Mouse (Mus musculus) stomach, postnatal 0 days (tissue): ENCODE data around the gene Rcan2. TPM values are rescaled to one million over a fixed set of nuclear protein-coding genes. Genes with fewer than 3 reads are reported as not detected.
A peak's percentile ranks its signal among the peaks of the same experiment; 100 is the strongest.

Experiments
- ATAC-seq: fragments of 200-750 bp; cut with Nextera tagmentation; 2 replicates; pipeline ENCODE4 v1.8.0; 2017; ENCODE audit not compliant: low FRiP score, low TSS enrichment
- DNase-seq: peaks from one replicate; pipeline ENCODE4 v3.0.0-alpha.2; 2016; ENCODE audit warnings: low spot score
- H3K27ac ChIP-seq: fragments of 300-500 bp; sonication (generic); replicated peaks from 2 replicates; pipeline ENCODE4 v1.5.1; 2014; ENCODE audit warnings: mild to moderate bottlenecking, control low read depth
- H3K27me3 ChIP-seq: fragments of 300-500 bp; sonication (generic); 2 replicates; pipeline ENCODE4 v1.6.1; 2014; ENCODE audit warnings: low read length; ENCODE audit not compliant: control insufficient read depth, insufficient read depth
- H3K36me3 ChIP-seq: fragments of 300-500 bp; sonication (generic); 2 replicates; pipeline ENCODE4 v1.6.1; 2014; ENCODE audit warnings: low read length, mixed read lengths; ENCODE audit not compliant: control insufficient read depth, insufficient read depth
- H3K4me1 ChIP-seq: fragments of 300-500 bp; sonication (generic); replicated peaks from 2 replicates; pipeline ENCODE4 v1.6.1; 2014; ENCODE audit warnings: antibody characterized with exemption; ENCODE audit not compliant: control insufficient read depth, insufficient read depth
- H3K4me2 ChIP-seq: fragments of 300-500 bp; sonication (generic); replicated peaks from 2 replicates; pipeline ENCODE4 v1.6.1; 2014; ENCODE audit warnings: low read depth, mild to moderate bottlenecking, control low read depth, moderate library complexity
- H3K4me3 ChIP-seq: fragments of 300-500 bp; sonication (generic); 2 replicates; pipeline ENCODE4 v1.5.1; 2014; ENCODE audit warnings: low read depth, low read length, control low read depth
- H3K9ac ChIP-seq: fragments of 300-500 bp; sonication (generic); 2 replicates; pipeline ENCODE4 v1.6.1; 2014; ENCODE audit warnings: mild to moderate bottlenecking, low read length, control low read depth, mixed read lengths
- H3K9me3 ChIP-seq: fragments of 300-500 bp; sonication (generic); 2 replicates; pipeline ENCODE4 v1.6.1; 2016; ENCODE audit warnings: low read length; ENCODE audit not compliant: control insufficient read depth
- CTCF ChIP-seq: IDR thresholded peaks from 2 replicates; pipeline ENCODE4 v1.5.1; 2016; ENCODE audit warnings: antibody characterized with exemption, low read depth, mild to moderate bottlenecking, moderate library complexity
- EP300 ChIP-seq: optimal IDR thresholded peaks from 2 replicates; pipeline ENCODE3; 2016; ENCODE audit warnings: antibody characterized with exemption
- WGBS: fragments of 180-500 bp; shearing (Covaris S2); extraction: QIAGEN DNeasy Blood & Tissue Kit; methylation state at CpG from one replicate; pipeline ENCODE4 v1.1.7; 2014; 5-methylcytosine and 5-hydroxymethylcytosine counted together
- polyA plus RNA-seq: library from polyadenylated mRNA; unstranded; fragments of >200 nt; fragmentation: Nextera tagmentation; extraction: Ambion mirVana; gene quantifications from 2 replicates; pipeline ENCODE4 v1.2.1, GENCODE M21; 2015

Gene Rcan2
- polyA plus RNA-seq, 1 experiment from 2014 or later, result 11.0 TPM

- no peak overlapping the region for H3K9ac ChIP-seq
These were observed 54.9 kb downstream of the Rcan2 start for GRCm38 (mm10) chr17:43856081-43856480.

GRCm38 (mm10) chr17:43868808-43869207 is 67.7 kb downstream of the Rcan2 start:
- DNase-seq, result no peak
- H3K27ac ChIP-seq, result no peak overlapping the region
- TF ChIP-seq EP300 (no peak), CTCF (peak; percentile 46)
- H3K4me2 ChIP-seq, result no peak overlapping the region
- no peak overlapping the region for H3K4me3 ChIP-seq
- no peaks in the 10 kb centered on the region for H3K9me3 ChIP-seq
- H3K4me1 ChIP-seq, result no peaks in the 10 kb centered on the region
- H3K36me3 ChIP-seq, result no peaks in the 10 kb centered on the region
- no peak for ATAC-seq
- H3K27me3 ChIP-seq, result no peaks in the 10 kb centered on the region
- 86% methylated on average over 9 of the region's 9 CpGs for WGBS
- no peak overlapping the region for H3K9ac ChIP-seq

More at GRCm38 (mm10) chr17:43856081-43856480, 54.9 kb downstream of the Rcan2 start:
- H3K4me3 ChIP-seq, result no peak overlapping the region
- TF ChIP-seq EP300, result no peak
- no peak for TF ChIP-seq CTCF
- H3K9me3 ChIP-seq, result no peaks in the 10 kb centered on the region
- no peaks in the 10 kb centered on the region for H3K36me3 ChIP-seq
- H3K4me1 ChIP-seq, result no peaks in the 10 kb centered on the region
- H3K27ac ChIP-seq, result no peak overlapping the region
- DNase-seq (no peak), ATAC-seq (no peak)
- H3K4me2 ChIP-seq, result no peak overlapping the region
- 50% methylated on average over 4 of the region's 4 CpGs for WGBS
- no peaks in the 10 kb centered on the region for H3K27me3 ChIP-seq

GRCm38 (mm10) chr17:43869677-43870076 is 68.5 kb downstream of the Rcan2 start:
- Histone ChIP-seq H3K36me3 (no peaks in the 10 kb centered on the region), H3K9ac (no peak overlapping the region), H3K4me1 (no peaks in the 10 kb centered on the region), H3K4me2 (no peak overlapping the region), H3K27ac (no peak overlapping the region), H3K27me3 (no peaks in the 10 kb centered on the region), H3K9me3 (no peaks in the 10 kb centered on the region), H3K4me3 (no peak overlapping the region)
- ATAC-seq (no peak), DNase-seq (peak; percentile 78)
- WGBS, result 13% methylated on average over 5 of the region's 5 CpGs
- TF ChIP-seq CTCF (peak; percentile 98), EP300 (no peak)

GRCm38 (mm10) chr17:43874417-43874816 is 73.3 kb downstream of the Rcan2 start:
- Histone ChIP-seq H3K9me3 (no peaks in the 10 kb centered on the region), H3K27me3 (no peaks in the 10 kb centered on the region), H3K4me1 (no peaks in the 10 kb centered on the region), H3K36me3 (no peaks in the 10 kb centered on the region), H3K27ac (no peak overlapping the region), H3K4me3 (no peak overlapping the region), H3K4me2 (no peak overlapping the region), H3K9ac (no peak overlapping the region)
- ATAC-seq, result no peak
- TF ChIP-seq CTCF (no peak), EP300 (no peak)
- no peak for DNase-seq
- 81% methylated on average over 5 of the region's 5 CpGs for WGBS

GRCm38 (mm10) chr17:43877425-43877824 is 76.3 kb downstream of the Rcan2 start:
- H3K4me2 ChIP-seq, result no peak overlapping the region
- H3K27ac ChIP-seq, result no peak overlapping the region
- no peaks in the 10 kb centered on the region for H3K9me3 ChIP-seq
- 48% methylated on average over 2 of the region's 2 CpGs for WGBS
- no peaks in the 10 kb centered on the region for H3K36me3 ChIP-seq
- no peaks in the 10 kb centered on the region for H3K4me1 ChIP-seq
- H3K4me3 ChIP-seq, result no peak overlapping the region
- DNase-seq, result no peak
- no peak overlapping the region for H3K9ac ChIP-seq
- no peak for ATAC-seq
- H3K27me3 ChIP-seq, result no peaks in the 10 kb centered on the region
- no peak for TF ChIP-seq CTCF
- no peak for TF ChIP-seq EP300

GRCm38 (mm10) chr17:43883016-43883415 is 81.9 kb downstream of the Rcan2 start:
- no peak overlapping the region for H3K4me3 ChIP-seq
- no peaks in the 10 kb centered on the region for H3K9me3 ChIP-seq
- H3K36me3 ChIP-seq, result no peaks in the 10 kb centered on the region
- no peaks in the 10 kb centered on the region for H3K4me1 ChIP-seq
- H3K4me2 ChIP-seq, result no peak overlapping the region
- no peak overlapping the region for H3K9ac ChIP-seq
- TF ChIP-seq EP300 (no peak), CTCF (peak; percentile 87)
- H3K27ac ChIP-seq, result no peak overlapping the region
- DNase-seq (no peak), ATAC-seq (no peak)
- H3K27me3 ChIP-seq, result no peaks in the 10 kb centered on the region
- WGBS, result 12% methylated on average over 1 of the region's 1 CpGs

- H3K9ac ChIP-seq, result no peak overlapping the region
- no peak overlapping the region for H3K4me2 ChIP-seq
- H3K27me3 ChIP-seq, result no peaks in the 10 kb centered on the region
- TF ChIP-seq CTCF, result no peak
- ATAC-seq (no peak), DNase-seq (no peak)
- 56% methylated on average over 7 of the region's 7 CpGs for WGBS
- no peaks in the 10 kb centered on the region for H3K36me3 ChIP-seq
- H3K4me3 ChIP-seq, result no peak overlapping the region
- no peaks in the 10 kb centered on the region for H3K4me1 ChIP-seq
- H3K27ac ChIP-seq, result no peak overlapping the region
- H3K9me3 ChIP-seq, result no peaks in the 10 kb centered on the region
These were observed 85.1 kb downstream of the Rcan2 start for GRCm38 (mm10) chr17:43886262-43886661.
